Mouse (Mus musculus) ES-E14 (cell line): ENCODE results near the gene Rev3l. TPM values are rescaled to one million over a fixed set of nuclear protein-coding genes. Genes with fewer than 3 reads are reported as not detected.
A peak's percentile ranks its signal among the peaks of the same experiment; 100 is the strongest.

Source experiments
- DNase-seq: peaks from one replicate; pipeline ENCODE4 v3.0.0-alpha.2; 2013; ENCODE audit warnings: low read depth, low spot score
- H3K27ac ChIP-seq: 2 replicates; pipeline ENCODE4 v1.5.1; 2012; ENCODE audit warnings: low read depth, mild to moderate bottlenecking, low read length, moderate library complexity, mixed read lengths; ENCODE audit not compliant: poor library complexity, insufficient read depth, severe bottlenecking
- H3K36me3 ChIP-seq: 2 replicates; pipeline ENCODE4 v1.6.1; 2012; ENCODE audit warnings: mild to moderate bottlenecking, low read length, moderate library complexity, mixed read lengths; ENCODE audit not compliant: control insufficient read depth, poor library complexity, insufficient read depth, severe bottlenecking
- H3K4me1 ChIP-seq, 2 experiments: fragments of 150-350 bp in 1 of 2; sonication (generic) in 1 of 2; 2 replicates each; pipeline ENCODE4 v1.6.1; 2012; ENCODE audit warnings: low read length in 2 of 2, mild to moderate bottlenecking in 1 of 2, mixed read lengths in 1 of 2; ENCODE audit not compliant: control insufficient read depth in 2 of 2, insufficient read depth in 2 of 2, poor library complexity in 1 of 2
- H3K4me3 ChIP-seq, 2 experiments: fragments of 150-350 bp in 1 of 2; sonication (generic) in 1 of 2; 2 replicates each; pipeline ENCODE4 v1.5.1; 2012; ENCODE audit warnings: low read length in 2 of 2, low read depth in 1 of 2, mild to moderate bottlenecking in 1 of 2, mixed read lengths in 1 of 2; ENCODE audit not compliant: insufficient read depth in 1 of 2, poor library complexity in 1 of 2, severe bottlenecking in 1 of 2
- H3K9ac ChIP-seq: 2 replicates; pipeline ENCODE4 v1.6.1; 2012; ENCODE audit warnings: low read depth, mild to moderate bottlenecking, low read length, mixed read lengths; ENCODE audit not compliant: poor library complexity, insufficient read depth, severe bottlenecking
- H3K9me3 ChIP-seq: fragments of 150-350 bp; sonication (generic); 2 replicates; pipeline ENCODE4 v1.6.1; 2012; ENCODE audit warnings: low read depth, mild to moderate bottlenecking, low read length; ENCODE audit not compliant: control insufficient read depth, insufficient read depth
- CHD2 ChIP-seq: IDR thresholded peaks from 2 replicates; pipeline ENCODE4 v1.6.1; 2014; ENCODE audit warnings: mild to moderate bottlenecking, low read depth, low read length, inconsistent platforms
- HCFC1 ChIP-seq: IDR thresholded peaks from 2 replicates; pipeline ENCODE4 v1.6.1; 2012; ENCODE audit warnings: low read length, inconsistent platforms, borderline replicate concordance; ENCODE audit not compliant: insufficient read depth
- MAFK ChIP-seq: IDR thresholded peaks from 2 replicates; pipeline ENCODE4 v1.6.1; 2014; ENCODE audit warnings: mild to moderate bottlenecking, low read depth, low read length, inconsistent platforms; ENCODE audit not compliant: insufficient read depth
- ZC3H11A ChIP-seq: IDR thresholded peaks from 2 replicates; pipeline ENCODE4 v1.6.1; 2012; ENCODE audit warnings: low read depth, mild to moderate bottlenecking, inconsistent platforms, low read length, borderline replicate concordance
- ZNF384 ChIP-seq: IDR thresholded peaks from 2 replicates; pipeline ENCODE4 v1.6.1; 2012; ENCODE audit warnings: low read depth, low read length, inconsistent platforms
- in situ Hi-C, 2 experiments: fragments of 600-800 bp; cut with MboI; formaldehyde crosslinking; loops; one replicate each; pipeline ENCODE4 v1.15.1; 2025; ENCODE audit warnings: low sequenced_read_pairs in 2 of 2, inconsistent platforms in 1 of 2; ENCODE audit not compliant: unreplicated experiment in 2 of 2
- total RNA-seq: library from RNA; depleted of rRNA; stranded (reverse); fragments of 300-350 nt; gene quantifications from 2 replicates; pipeline ENCODE4 v1.2.3, GENCODE M21; 2012

Rev3l gene
- total RNA-seq, 1 experiment = 35.0 TPM

DNA sequence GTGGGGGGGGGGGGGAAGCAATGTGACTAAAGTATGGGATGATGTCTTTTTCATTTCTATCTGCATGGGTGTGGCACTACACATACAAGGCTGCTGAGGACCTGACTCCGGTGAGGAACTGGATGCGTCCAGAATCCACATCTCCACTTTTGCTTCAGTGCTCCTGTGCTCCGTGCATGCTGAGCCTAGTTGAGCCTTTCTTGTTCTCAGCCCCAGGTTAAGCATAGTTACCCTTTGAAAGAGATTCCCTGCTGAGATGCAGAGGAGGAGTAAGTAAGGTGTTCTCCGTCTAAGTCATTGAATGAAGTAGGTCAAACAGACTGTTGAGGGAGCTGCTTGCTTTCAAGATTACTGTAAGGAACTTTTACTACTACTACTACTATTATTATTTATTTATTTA is 4.3 kb downstream of the Rev3l start:
- in situ Hi-C loops = no loop called here
- Histone ChIP-seq H3K9me3 (no peaks in the 10 kb centered on the region), H3K4me1 (peaks cover 3 to 9% of the 10 kb centered on the region in 2 experiments; a peak in 3 of 4 replicates), H3K27ac (peak overlapping the region; percentile 83; the same call in 1 of the 2 replicates), H3K9ac (no peak overlapping the region), H3K36me3 (no peaks in the 10 kb centered on the region), H3K4me3 (peak overlapping the region in 1 of 2 experiments; percentile 12; a peak in 1 of 4 replicates)
- peak; percentile 69 for DNase-seq
- no peak for TF ChIP-seq CHD2

DNA sequence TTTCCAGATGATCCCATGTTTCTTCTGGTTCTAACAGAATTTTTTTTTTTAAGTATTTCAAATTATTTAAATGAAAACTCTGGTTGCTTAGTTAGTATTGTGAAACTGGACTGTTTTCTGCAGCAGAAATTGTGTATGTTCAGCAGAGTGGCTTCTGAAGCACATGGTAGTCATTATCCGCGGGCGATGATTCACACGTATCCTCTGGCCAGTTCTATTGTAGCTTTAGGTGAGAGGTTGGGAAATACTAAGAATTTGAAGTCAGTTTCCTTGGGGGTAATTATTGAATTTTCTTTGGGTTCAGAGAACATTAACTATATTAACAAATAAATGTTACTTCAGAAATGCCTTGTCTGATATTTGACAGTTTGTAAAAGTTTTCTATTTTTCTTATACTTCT is 10.1 kb downstream of the Rev3l start:
- in situ Hi-C loops = no loop called here
- no peak for DNase-seq
- Histone ChIP-seq H3K27ac (no peak overlapping the region), H3K4me1 (no peaks in the 10 kb centered on the region; a peak in 2 of 4 replicates), H3K9me3 (no peaks in the 10 kb centered on the region), H3K4me3 (no peak overlapping the region), H3K36me3 (no peaks in the 10 kb centered on the region), H3K9ac (no peak overlapping the region)
- TF ChIP-seq HCFC1 (no peak), ZNF384 (no peak), ZC3H11A (no peak), MAFK (no peak), CHD2 (no peak)

GRCm38 (mm10) chr10:39764752-39765151 is 32.8 kb downstream of the Rev3l start:
- Histone ChIP-seq H3K27ac (no peak overlapping the region), H3K9ac (no peak overlapping the region), H3K9me3 (peaks cover 19% of the 10 kb centered on the region), H3K36me3 (peaks cover under 1% of the 10 kb centered on the region), H3K4me3 (no peak overlapping the region), H3K4me1 (no peaks in the 10 kb centered on the region)
- no peak for DNase-seq
- in situ Hi-C loops = no loop called here
- TF ChIP-seq ZNF384 (no peak), ZC3H11A (no peak), CHD2 (no peak), MAFK (no peak), HCFC1 (no peak)

GRCm38 (mm10) chr10:39766702-39767101 is 34.8 kb downstream of the Rev3l start:
- H3K36me3 ChIP-seq = no peaks in the 10 kb centered on the region; the same call in 1 of the 2 replicates
- peaks cover 12% of the 10 kb centered on the region for H3K9me3 ChIP-seq
- no peak overlapping the region for H3K27ac ChIP-seq
- H3K4me1 ChIP-seq = no peaks in the 10 kb centered on the region
- H3K4me3 ChIP-seq = no peak overlapping the region
- DNase-seq = no peak
- no peak overlapping the region for H3K9ac ChIP-seq
- in situ Hi-C loops = no loop called here
- no peak for TF ChIP-seq ZNF384
- no peak for TF ChIP-seq MAFK
- no peak for TF ChIP-seq CHD2
- TF ChIP-seq HCFC1 = no peak
- TF ChIP-seq ZC3H11A = no peak

DNA sequence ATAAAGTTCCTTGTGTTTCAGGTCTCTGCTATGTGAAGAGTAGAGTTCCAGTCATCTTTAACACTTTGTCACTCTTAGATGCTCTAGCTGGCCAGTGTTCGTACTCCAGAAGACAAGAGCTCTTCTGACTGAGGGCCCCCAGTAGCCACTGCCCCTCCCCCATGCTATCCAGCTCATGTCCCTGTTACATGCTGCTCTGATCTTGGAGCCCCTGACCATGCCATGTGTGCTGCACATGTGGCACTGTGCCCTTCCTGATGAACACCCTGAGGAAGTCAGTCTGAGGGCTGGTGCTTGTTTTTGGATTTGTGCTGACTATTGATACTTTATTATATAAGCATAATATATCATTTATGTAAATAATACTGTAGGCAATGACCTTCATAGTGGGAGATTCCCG is 40.3 kb downstream of the Rev3l start:
- Histone ChIP-seq H3K9me3 (no peaks in the 10 kb centered on the region), H3K9ac (no peak overlapping the region), H3K4me3 (no peak overlapping the region), H3K36me3 (no peaks in the 10 kb centered on the region), H3K4me1 (no peaks in the 10 kb centered on the region), H3K27ac (no peak overlapping the region)
- no peak for TF ChIP-seq CHD2
- TF ChIP-seq ZNF384 = no peak
- no peak for TF ChIP-seq HCFC1
- no peak for TF ChIP-seq MAFK
- no peak for TF ChIP-seq ZC3H11A
- DNase-seq = no peak
- in situ Hi-C loops = no loop called here
